Mouse (Mus musculus) G1E (cell line): ENCODE measurements around the gene Srgap3.

Source experiments
- CTCF ChIP-seq: IDR thresholded peaks from 2 replicates; pipeline ENCODE4 v1.5.1; 2012; ENCODE audit warnings: low read depth, low read length, inconsistent platforms, mixed read lengths
- GATA1 ChIP-seq: IDR thresholded peaks from 2 replicates; pipeline ENCODE4 v1.6.1; 2012; ENCODE audit warnings: borderline replicate concordance, low read length, inconsistent platforms, mixed read lengths
- GATA2 ChIP-seq: IDR thresholded peaks from 2 replicates; pipeline ENCODE4 v1.6.1; 2012; ENCODE audit warnings: low read depth, low read length, inconsistent platforms, borderline replicate concordance
- POLR2AphosphoS5 ChIP-seq: IDR thresholded peaks from 2 replicates; pipeline ENCODE4 v1.6.1; 2012; ENCODE audit warnings: low read depth, low read length, inconsistent platforms; ENCODE audit not compliant: insufficient replicate concordance
- TAL1 ChIP-seq: conservative IDR thresholded peaks from 2 replicates; pipeline ENCODE4 v1.6.1; 2012; ENCODE audit warnings: low read depth, low read length, inconsistent platforms, mixed read lengths

- no peak for TF ChIP-seq CTCF
- no peak for TF ChIP-seq GATA1
- TF ChIP-seq TAL1 = no peak
- no peak for TF ChIP-seq POLR2AphosphoS5
- TF ChIP-seq GATA2 = no peak
Observed at GRCm38 (mm10) chr6:112793887-112794286, 153.2 kb downstream of the Srgap3 start.
